Mouse (Mus musculus) cerebellum, adult 2 months (tissue): Measurements from ENCODE around the gene Pgs1. TPM values are rescaled to one million over a fixed set of nuclear protein-coding genes. Genes with fewer than 3 reads are reported as not detected.

Experiments
- DNase-seq, 2 experiments: peaks; one replicate each; pipeline ENCODE4 v3.0.0; 2021
- H3K27ac ChIP-seq: fragments of 200-500 bp; 2 replicates; pipeline ENCODE4 v1.5.1; 2012; ENCODE audit warnings: low read length, control low read depth, inconsistent platforms; ENCODE audit not compliant: insufficient read depth
- H3K27me3 ChIP-seq: fragments of 200-500 bp; 2 replicates; pipeline ENCODE4 v1.6.1; 2012; ENCODE audit warnings: inconsistent platforms, mild to moderate bottlenecking, low read length, moderate library complexity; ENCODE audit not compliant: control insufficient read depth, insufficient read depth
- H3K4me1 ChIP-seq: fragments of 200-500 bp; 2 replicates; pipeline ENCODE4 v1.6.1; 2011; ENCODE audit warnings: low read length; ENCODE audit not compliant: control insufficient read depth, insufficient read depth
- H3K4me3 ChIP-seq: fragments of 200-500 bp; replicated peaks from 2 replicates; pipeline ENCODE3; 2011; ENCODE audit warnings: mild to moderate bottlenecking, low read depth, low read length, control low read depth; ENCODE audit not compliant: insufficient read depth
- POLR2A ChIP-seq: fragments of 200-500 bp; IDR thresholded peaks from 2 replicates; pipeline ENCODE4 v1.6.1; 2011; ENCODE audit warnings: low read length, control low read depth, borderline replicate concordance; ENCODE audit not compliant: insufficient read depth
- WGBS: fragments of 180-500 bp; shearing (Covaris S2); methylation state at CpG from one replicate; pipeline ENCODE4 v1.1.7; 2018; 5-methylcytosine and 5-hydroxymethylcytosine counted together
- polyA plus RNA-seq: library from polyadenylated mRNA; depleted of rRNA; stranded (reverse); fragments of >200 nt; gene quantifications from 2 replicates; pipeline ENCODE4 v1.2.3, GENCODE M21; 2012; rRNA removed

The Pgs1 gene
- polyA plus RNA-seq, 1 experiment: 76.5 TPM

DNA sequence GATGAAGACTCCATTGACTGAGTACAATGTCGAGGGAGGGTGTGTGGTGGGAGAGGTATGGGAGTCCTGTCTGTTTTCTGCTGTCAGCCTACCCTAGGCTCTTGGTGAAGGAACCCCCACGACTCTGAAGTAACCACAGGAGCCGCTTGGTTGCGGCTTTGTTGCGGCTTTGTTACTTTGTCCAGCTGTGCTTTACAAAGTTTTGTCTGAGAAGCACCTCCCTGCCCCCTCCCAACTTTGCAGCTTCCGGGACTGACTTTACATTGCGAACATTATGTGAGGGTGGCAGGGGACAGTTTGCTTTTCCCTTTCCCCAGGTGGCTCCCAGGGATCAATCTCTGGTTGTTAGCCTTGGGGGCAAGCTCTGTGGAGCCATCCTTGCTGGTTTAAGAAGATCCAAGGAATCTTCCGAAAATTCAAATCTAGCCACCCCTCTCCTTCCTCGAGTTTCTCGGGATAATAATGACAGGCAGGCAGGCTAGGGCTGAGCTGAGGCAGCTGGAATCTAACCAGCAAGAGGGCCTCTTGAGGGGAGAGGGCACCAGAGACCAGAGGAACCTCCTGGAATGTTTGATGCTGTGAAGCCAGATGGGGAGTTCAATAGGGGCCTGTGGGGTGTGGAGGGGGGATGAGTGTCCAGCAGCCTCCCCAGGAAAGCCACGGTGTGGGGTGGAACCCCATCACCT, 85.3 kb downstream of the Pgs1 start:
- H3K27me3 ChIP-seq: no peaks in the 10 kb centered on the region
- DNase-seq: no peak
- no peak overlapping the region for H3K4me3 ChIP-seq
- no peaks in the 10 kb centered on the region for H3K4me1 ChIP-seq
- no peak overlapping the region for H3K27ac ChIP-seq
- 50% methylated on average over 11 of the region's 11 CpGs for WGBS
- no peak for TF ChIP-seq POLR2A

Other genes starting within 250 kb of the Pgs1 start
- 0.17 and 0.29 TPM in 2 replicates for gene Tmc8, start 204.2 kb upstream of the Pgs1 start, polyA plus RNA-seq
- 10.9 and 13.7 TPM in 2 replicates for gene Tmc6, start 204.1 kb upstream of the Pgs1 start, polyA plus RNA-seq
- 0.16 TPM in 1 of 2 replicates, not detected in the other for gene 6030468B19Rik, start 188.6 kb upstream of the Pgs1 start, polyA plus RNA-seq
- gene Gm20708, start 176.6 kb upstream of the Pgs1 start, polyA plus RNA-seq: 0.78 and 0.93 TPM in 2 replicates
- 14.0 and 14.7 TPM in 2 replicates for gene Syngr2, start 176.6 kb upstream of the Pgs1 start, polyA plus RNA-seq
- gene Afmid, start 160.4 kb upstream of the Pgs1 start, polyA plus RNA-seq: 3.4 and 3.8 TPM in 2 replicates
- 0.78 and 1.2 TPM in 2 replicates for gene Tk1, start 160.2 kb upstream of the Pgs1 start, polyA plus RNA-seq
- gene Birc5, start 137.0 kb upstream of the Pgs1 start, polyA plus RNA-seq: 0.86 and 1.2 TPM in 2 replicates
- 0.10 and 0.16 TPM in 2 replicates for gene Tmem235, start 125.5 kb upstream of the Pgs1 start, polyA plus RNA-seq
- 11.5 and 12.4 TPM in 2 replicates for gene Tha1, start 112.8 kb upstream of the Pgs1 start, polyA plus RNA-seq
- gene Socs3, start 16.2 kb upstream of the Pgs1 start, polyA plus RNA-seq: 1.6 and 2.1 TPM in 2 replicates
- 0.03 and 0.07 TPM in 2 replicates for gene Dnah17, start 144.3 kb downstream of the Pgs1 start, polyA plus RNA-seq